Mouse (Mus musculus) cerebellum, postnatal 10 days (tissue): ENCODE data around the gene Ablim1.
A peak's percentile ranks its signal among the peaks of the same experiment; 100 is the strongest.

Experiments used
- DNase-seq, 2 experiments: peaks; one replicate each; pipeline ENCODE4 v3.0.0; 2021; ENCODE audit warnings: mixed read lengths in 2 of 2

Gene Ablim1

GRCm38 (mm10) chr19:57314346-57315012 is at the start of gene Ablim1:
Ablim1 (minus strand) TSS chr19:57314919.
- peak; percentile 80 for DNase-seq

- DNase-seq, result no peak
These were observed 48.8 kb upstream of the Ablim1 start for GRCm38 (mm10) chr19:57363538-57363937.

GRCm38 (mm10) chr19:57363076-57363475 is 48.4 kb upstream of the Ablim1 start:
- no peak for DNase-seq

DNA sequence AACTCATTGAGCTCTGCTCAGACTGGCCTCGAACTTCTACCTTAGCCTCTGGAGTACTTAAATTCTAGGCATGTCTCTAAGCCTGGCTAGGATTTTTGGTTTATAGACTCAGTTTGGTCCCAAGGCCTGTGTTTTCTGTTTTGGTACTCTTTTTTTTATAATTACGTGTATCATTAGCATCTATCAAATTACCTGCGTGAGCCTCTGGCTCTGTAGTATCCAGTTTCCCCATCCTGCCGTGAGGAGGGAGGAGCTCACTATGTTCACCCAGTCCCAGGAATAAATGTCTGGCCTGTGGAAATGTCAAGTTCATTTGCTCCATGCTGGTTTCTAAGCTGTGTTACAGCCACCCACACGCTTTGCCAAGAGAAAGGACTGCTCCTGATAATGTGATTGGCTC is 47.9 kb upstream of the Ablim1 start:
- peak; percentile 26 to 38 for DNase-seq

DNA sequence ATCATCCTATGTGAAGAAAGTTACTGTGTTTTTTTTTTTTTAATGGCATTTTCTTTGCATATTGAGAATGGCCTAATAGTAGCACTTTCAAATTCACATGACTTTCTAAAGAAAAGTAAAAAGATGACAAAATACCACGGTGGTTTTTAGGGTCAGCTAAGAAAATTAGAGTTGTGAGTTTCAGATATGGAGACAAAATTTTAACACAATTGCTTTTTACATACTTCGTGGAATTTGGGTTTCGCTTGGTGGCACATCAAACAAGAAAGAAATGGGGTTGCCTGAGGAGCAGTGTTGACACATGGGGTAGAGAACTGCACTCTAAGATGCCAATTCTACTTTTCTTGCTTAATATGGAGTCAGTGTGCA is 47.2 kb upstream of the Ablim1 start:
- DNase-seq, result no peak

GRCm38 (mm10) chr19:57361131-57361938 is 46.6 kb upstream of the Ablim1 start:
- DNase-seq, result peak; percentile 74 to 78

DNA sequence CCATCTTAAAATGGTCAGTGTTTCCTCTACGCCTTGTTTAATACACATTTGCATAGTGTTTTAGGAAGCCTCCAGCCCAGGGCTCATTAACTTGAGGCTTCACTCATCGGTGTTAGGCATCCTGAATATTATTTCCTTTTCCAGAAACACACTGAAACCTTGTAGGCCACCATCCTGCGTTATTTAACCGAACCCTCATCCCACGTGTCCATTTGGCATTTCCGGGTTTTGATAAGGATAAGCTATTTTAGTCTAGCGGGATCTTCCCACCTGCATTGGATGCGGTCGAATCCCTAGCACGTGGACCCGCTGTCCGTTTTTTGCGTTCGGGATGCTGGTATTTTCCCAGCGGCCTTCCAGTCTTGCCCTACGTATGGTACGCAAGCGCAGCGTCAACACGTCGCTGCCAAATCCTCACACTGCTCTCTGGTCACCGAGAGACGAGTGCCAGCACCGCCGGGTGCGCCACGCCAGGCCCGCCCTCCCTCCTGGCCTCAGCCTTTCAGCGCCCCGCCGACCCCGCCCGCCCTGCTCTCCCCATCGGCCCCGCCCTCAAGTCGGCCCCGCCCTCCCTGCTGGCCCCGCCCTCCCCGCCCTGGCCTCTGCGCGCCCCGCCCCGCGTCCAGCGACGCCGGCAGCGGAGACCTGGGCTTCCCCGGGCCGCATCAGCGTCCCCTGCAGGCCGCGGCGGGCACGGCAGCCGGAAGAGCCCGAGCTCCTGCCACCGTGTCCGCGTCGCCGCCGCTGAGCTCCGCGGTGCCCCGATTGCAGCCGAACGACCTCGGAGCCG is 45.8 kb upstream of the Ablim1 start, which contains the start of gene Fam160b1:
Fam160b1 (plus strand) TSS at position 340 of the 790 bp plus-strand sequence.
- peak; percentile 97 to 98 for DNase-seq

DNA sequence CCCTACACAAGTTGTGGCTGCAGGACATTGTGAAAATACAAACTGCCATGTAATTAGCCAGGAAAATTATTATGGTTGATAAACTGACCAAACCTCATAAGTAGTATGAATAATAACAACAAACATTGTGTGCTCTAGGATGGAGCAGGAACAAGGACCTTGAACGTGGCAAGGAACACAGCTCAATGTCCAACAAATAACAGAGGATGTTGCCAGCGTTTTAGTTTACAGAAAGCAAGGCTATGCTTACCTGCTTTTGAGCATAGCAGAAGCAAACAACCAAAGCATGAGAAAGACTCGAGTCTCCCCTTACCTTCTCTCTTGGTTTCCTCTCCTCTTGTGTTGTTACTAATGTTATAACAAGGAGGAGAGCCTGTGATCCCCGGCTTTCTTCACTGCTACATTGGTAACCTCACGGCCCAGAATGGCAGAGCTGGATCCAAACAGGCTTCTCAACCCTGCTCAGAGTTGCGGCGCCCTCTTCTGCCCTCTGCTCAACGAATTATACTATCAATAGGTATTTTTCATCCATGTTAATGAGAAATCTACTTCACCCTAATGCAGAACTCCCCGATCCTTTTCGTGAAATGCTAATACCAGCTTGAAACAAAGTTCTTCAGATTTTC is 45.1 kb upstream of the Ablim1 start:
- peak; percentile 60 to 63 for DNase-seq

DNA sequence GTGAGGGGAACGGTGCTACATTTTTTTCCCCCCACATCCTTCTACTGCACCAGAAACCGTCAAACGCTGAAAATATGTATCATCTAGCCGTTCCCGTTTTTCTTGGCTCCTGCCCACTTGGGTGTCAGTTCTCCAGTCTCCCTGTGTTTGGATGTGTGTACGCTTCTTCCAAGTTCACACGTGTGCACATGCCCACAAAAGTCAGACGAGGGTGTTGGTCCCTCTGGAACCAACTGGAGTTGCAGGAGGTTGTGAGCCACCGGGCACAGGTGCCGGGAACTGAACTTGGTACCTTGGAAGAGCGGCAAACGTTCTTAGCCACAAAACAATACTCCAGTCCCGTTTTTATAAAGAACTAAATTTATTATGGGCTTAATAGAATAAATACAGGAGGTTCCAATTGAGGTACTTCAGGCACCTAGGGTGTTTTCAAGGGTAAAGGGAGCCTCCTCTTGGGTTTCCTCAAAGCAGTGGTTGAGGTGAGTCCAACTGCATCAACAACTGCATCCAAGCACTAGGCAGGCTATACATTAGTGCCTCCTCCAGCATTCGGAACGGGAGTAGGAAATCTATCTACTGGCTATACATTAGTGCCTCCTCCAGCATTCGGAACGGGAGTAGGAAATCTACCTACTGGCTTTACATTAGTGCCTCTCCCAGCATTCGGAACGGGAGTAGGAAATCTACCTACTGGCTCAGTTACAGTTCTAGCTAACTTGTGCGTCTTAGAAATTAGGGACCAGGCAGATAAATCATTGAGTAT is 44.3 kb upstream of the Ablim1 start:
- no peak for DNase-seq

DNA sequence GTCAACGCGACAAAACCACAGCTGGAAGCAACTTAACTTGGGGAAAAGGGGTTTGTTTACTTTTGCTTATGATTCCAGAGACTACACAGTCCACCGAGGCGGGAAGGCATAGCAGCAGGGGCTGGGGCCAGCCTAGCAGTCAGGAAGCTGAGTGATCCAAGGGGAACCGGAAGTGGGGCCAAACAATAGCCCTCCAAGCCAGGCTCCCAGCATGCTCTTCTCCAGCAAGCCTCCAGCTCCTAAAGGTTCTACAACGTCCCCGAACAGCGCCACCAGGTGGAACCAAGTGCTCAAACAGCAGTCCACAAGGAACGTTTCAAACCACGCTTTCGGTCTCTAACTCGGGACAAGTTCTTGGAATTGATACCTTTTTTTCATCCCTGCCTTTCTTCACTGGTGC is 43.6 kb upstream of the Ablim1 start:
- DNase-seq, result peak; percentile 64 to 74

DNA sequence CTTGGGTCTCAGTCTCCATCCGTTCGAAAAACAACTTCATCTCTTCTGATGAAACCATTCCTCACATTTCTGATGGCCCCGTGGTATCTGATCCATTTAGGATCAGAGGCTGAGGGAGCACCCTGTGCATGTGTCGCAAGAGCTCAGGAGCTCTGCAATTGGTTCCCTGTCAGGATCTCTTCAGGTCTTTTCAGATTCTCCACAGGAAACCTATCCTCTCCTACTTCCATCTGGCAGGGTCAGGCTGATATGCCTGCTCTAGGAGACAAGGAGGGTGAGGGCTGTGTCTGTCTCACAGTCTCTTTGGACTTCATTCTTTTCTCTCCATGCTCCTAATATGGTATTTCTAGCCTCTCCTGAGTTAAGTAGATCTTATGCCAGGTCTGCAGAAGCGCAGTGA is 43.1 kb upstream of the Ablim1 start:
- no peak for DNase-seq

- DNase-seq, result no peak
These were observed 42.5 kb upstream of the Ablim1 start for GRCm38 (mm10) chr19:57357244-57357643.

- no peak for DNase-seq
These were observed 41.6 kb upstream of the Ablim1 start for GRCm38 (mm10) chr19:57356273-57356672.

GRCm38 (mm10) chr19:57355451-57356251 is 40.9 kb upstream of the Ablim1 start:
- DNase-seq, result no peak

DNA sequence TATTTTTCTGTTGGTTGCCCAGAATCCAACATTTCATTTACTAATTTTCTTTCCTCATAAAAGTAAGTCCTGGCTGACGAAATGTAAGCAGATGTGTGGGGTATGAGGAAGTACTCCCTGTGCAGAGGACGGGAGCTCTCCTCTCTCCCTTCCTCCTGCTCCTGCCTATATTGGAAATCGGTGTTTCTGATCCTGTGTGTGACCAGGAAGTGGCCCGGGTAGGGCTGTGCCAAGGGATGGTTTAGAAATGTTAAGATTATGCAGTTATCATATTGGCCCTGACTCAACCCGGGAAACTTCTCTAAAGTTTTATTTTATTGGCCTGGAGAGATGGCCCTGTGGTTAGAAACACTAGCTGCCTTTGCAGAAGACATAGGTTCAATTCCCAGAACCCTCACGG is 40.0 kb upstream of the Ablim1 start:
- no peak for DNase-seq

GRCm38 (mm10) chr19:57354050-57354449 is 39.3 kb upstream of the Ablim1 start:
- DNase-seq, result no peak

GRCm38 (mm10) chr19:57353228-57353627 is 38.5 kb upstream of the Ablim1 start:
- DNase-seq, result peak; percentile 43

DNA sequence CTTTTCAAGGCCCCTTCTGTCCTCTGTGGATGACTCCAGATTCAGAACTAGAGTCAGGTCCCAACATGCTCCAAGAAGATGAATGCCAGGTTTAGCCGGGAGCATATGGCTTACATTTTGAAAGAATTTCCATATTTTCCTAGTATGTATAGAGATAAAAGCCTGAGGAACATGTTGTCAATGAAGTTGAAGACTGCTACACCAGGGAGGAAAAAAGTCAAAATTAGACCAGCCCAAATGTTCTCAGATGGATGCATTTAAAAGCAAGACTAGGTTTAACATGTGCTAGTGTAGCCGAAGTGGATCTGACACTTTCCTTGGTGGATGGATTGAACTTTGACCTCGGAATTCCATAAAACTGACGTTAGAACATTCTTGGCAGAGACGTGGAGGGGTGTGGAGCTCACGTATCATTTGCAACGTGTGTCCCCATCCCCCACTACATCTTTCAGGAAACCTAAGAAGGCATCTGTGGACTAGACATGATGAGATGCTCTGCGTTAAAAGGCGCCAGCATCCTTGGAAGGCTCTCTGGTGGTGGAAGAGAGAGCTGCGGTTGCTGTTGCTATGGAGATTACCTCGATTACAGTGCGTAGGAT is 37.7 kb upstream of the Ablim1 start:
- DNase-seq, result no peak

- DNase-seq, result no peak
These were observed 34.4 kb upstream of the Ablim1 start for GRCm38 (mm10) chr19:57349096-57349495.

GRCm38 (mm10) chr19:57344678-57345077 is 30.0 kb upstream of the Ablim1 start:
- DNase-seq, result no peak

DNA sequence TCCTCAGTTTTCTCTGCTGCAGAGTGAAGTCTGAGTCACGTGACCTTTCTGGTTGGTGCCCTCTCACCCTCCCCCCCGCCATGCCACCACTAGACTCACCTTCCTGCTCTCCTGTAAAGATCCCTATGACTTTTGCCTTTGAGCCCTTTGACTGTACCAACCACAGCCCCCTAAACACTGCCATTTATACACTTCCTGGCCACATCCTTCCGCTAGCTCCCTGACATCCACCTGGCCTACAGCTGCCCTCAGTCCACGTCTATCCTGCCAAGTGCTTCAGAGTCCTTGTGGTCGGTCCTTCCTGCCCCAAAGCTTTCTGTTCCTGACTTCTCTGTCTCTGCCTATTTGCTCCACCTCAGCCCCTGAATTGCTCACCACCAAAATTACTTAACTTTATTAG is 29.1 kb upstream of the Ablim1 start:
- DNase-seq, result no peak
